Mouse (Mus musculus): ENCODE results near the gene Rps27rt. TPM values are rescaled to one million over a fixed set of nuclear protein-coding genes. Genes with fewer than 3 reads are reported as not detected.

Gene Rps27rt
- polyA plus RNA-seq, 1 experiment from 2014 or later, result 295 TPM

DNA sequence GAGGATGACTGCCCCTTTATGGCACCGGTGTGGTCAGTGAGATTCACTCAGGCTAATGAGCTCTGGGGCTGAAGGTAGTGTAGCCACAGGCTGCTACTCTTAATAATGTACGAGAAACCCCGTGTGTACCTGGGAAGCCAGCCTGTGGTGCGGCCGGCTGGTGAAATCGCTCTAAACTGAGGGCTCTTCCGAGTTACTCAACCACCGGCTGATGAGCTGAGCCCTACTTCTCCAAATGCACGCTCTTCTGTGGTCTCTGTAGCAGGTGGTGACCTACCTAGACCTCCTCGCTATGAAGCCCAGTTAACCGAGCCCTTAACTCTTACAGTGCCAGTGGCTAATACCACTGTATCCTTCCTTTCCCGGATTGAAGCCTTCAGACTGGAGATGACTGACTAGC, 29.8 kb upstream of the Rps27rt start:
- 63% methylated on average over 12 of the region's 12 CpGs for WGBS
- no peaks in the 10 kb centered on the region for H3K36me3 ChIP-seq (ENCODE audit: control insufficient read depth, insufficient read depth, low read length)
- no peaks in the 10 kb centered on the region for H3K27me3 ChIP-seq (ENCODE audit: control insufficient read depth, insufficient read depth, low read length)
- ATAC-seq (ENCODE audit: low FRiP score, low TSS enrichment) (no peak), DNase-seq (no peak)
- no peak overlapping the region for H3K4me3 ChIP-seq (replicated peaks; ENCODE audit: low read depth, low read length)
- H3K4me1 ChIP-seq (ENCODE audit: control insufficient read depth, insufficient read depth, low read length), result no peaks in the 10 kb centered on the region
- 0 out of 2 replicates have a peak, but pooled peaks cover 4% of the 10 kb centered on the region for H3K9me3 ChIP-seq (ENCODE audit: control insufficient read depth, low read length)
- H3K4me2 ChIP-seq (ENCODE audit: low read length), result no peak overlapping the region
- H3K27ac ChIP-seq (replicated peaks; ENCODE audit: low read depth, low read length), result no peak overlapping the region
- H3K9ac ChIP-seq (replicated peaks; ENCODE audit: low read length), result no peak overlapping the region

GRCm38 (mm10) chr9:115008194-115008593, 25.7 kb upstream of the Rps27rt start:
- H3K9ac ChIP-seq (replicated peaks; ENCODE audit: low read length), result no peak overlapping the region
- H3K9me3 ChIP-seq (ENCODE audit: control insufficient read depth, low read length), result 0 out of 2 replicates have a peak, but pooled peaks cover 4% of the 10 kb centered on the region
- H3K36me3 ChIP-seq (ENCODE audit: control insufficient read depth, insufficient read depth, low read length), result no peaks in the 10 kb centered on the region
- H3K4me2 ChIP-seq (ENCODE audit: low read length), result no peak overlapping the region
- no peak overlapping the region for H3K27ac ChIP-seq (replicated peaks; ENCODE audit: low read depth, low read length)
- H3K4me3 ChIP-seq (replicated peaks; ENCODE audit: low read depth, low read length), result no peak overlapping the region
- no peaks in the 10 kb centered on the region for H3K4me1 ChIP-seq (ENCODE audit: control insufficient read depth, insufficient read depth, low read length)
- no peak for ATAC-seq (ENCODE audit: low FRiP score, low TSS enrichment)
- H3K27me3 ChIP-seq (ENCODE audit: control insufficient read depth, insufficient read depth, low read length), result no peaks in the 10 kb centered on the region
- 91% methylated on average over 7 of the region's 7 CpGs for WGBS
- no peak for DNase-seq

DNA sequence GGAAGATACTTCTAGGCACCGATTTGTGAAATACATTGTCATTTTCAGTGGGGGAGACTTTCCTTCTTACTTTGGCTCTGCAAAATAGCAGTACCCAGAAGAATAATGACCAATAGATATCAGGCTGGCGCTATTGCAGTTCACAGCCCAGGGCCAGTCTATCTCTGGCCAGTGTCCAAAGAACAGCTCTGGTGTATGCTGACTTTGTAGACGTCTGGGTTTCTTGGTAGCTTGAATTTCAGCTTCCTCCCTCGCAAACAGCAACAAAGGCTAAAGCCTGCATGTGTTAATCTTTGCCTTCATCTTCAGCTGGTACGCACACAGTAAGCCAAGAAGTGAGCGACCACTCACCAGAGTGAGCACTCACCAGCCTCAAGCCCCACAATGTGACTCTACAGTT, 25.2 kb upstream of the Rps27rt start:
- Histone ChIP-seq H3K9me3 (ENCODE audit: control insufficient read depth, low read length) (0 out of 2 replicates have a peak, but pooled peaks cover 4% of the 10 kb centered on the region), H3K4me2 (ENCODE audit: low read length) (no peak overlapping the region), H3K4me1 (ENCODE audit: control insufficient read depth, insufficient read depth, low read length) (no peaks in the 10 kb centered on the region), H3K9ac (replicated peaks; ENCODE audit: low read length) (no peak overlapping the region), H3K27me3 (ENCODE audit: control insufficient read depth, insufficient read depth, low read length) (no peaks in the 10 kb centered on the region), H3K4me3 (replicated peaks; ENCODE audit: low read depth, low read length) (no peak overlapping the region), H3K27ac (replicated peaks; ENCODE audit: low read depth, low read length) (no peak overlapping the region), H3K36me3 (ENCODE audit: control insufficient read depth, insufficient read depth, low read length) (no peaks in the 10 kb centered on the region)
- 84% methylated on average over 6 of the region's 6 CpGs for WGBS
- DNase-seq (no peak), ATAC-seq (ENCODE audit: low FRiP score, low TSS enrichment) (no peak)

DNA sequence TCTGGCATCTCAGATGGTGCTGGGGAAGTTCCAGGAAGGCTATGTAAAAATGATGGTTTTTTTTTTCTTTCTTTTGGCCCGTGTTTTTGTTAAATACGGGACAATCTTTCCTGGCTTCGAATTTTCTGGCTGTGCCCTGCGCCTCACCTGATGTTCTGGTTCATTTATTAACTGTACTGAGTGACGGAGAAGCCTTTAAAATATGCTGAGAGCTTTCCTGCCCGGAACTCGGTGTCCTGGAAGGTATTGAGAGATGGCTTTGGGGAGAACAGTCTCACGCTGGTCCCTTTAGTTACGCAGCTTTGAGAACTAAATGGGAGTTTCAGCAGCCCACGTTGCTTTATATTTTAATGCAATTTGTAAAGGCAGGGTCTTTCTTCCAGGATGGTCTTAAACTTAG, 22.9 kb upstream of the Rps27rt start:
- H3K4me2 ChIP-seq (ENCODE audit: low read length), result no peak overlapping the region
- no peak overlapping the region for H3K9ac ChIP-seq (replicated peaks; ENCODE audit: low read length)
- no peak overlapping the region for H3K4me3 ChIP-seq (replicated peaks; ENCODE audit: low read depth, low read length)
- H3K36me3 ChIP-seq (ENCODE audit: control insufficient read depth, insufficient read depth, low read length), result no peaks in the 10 kb centered on the region
- H3K27me3 ChIP-seq (ENCODE audit: control insufficient read depth, insufficient read depth, low read length), result no peaks in the 10 kb centered on the region
- 0 out of 2 replicates have a peak, but pooled peaks cover 4% of the 10 kb centered on the region for H3K9me3 ChIP-seq (ENCODE audit: control insufficient read depth, low read length)
- DNase-seq (no peak), ATAC-seq (ENCODE audit: low FRiP score, low TSS enrichment) (no peak)
- 52% methylated on average over 10 of the region's 10 CpGs for WGBS
- no peak overlapping the region for H3K27ac ChIP-seq (replicated peaks; ENCODE audit: low read depth, low read length)
- H3K4me1 ChIP-seq (ENCODE audit: control insufficient read depth, insufficient read depth, low read length), result no peaks in the 10 kb centered on the region

DNA sequence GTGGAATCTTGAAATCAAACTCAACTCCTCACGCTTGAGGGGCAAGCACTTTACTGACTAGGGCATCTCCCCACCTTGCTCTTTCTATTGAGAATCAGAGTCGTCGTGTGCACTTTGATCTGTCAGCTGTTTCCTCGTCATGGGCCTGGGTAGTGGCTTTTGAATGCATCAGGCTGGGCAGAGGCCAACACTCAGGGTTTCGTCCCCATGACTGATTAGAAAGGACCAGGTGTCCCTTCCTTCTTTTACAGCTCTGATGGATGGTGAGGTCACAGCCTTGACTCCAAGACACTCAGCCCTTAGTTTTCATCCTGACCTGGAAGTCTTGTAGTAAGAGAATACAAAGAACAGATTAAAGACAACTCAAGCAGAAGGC, 17.2 kb upstream of the Rps27rt start:
- H3K36me3 ChIP-seq (ENCODE audit: control insufficient read depth, insufficient read depth, low read length), result no peaks in the 10 kb centered on the region
- 60% methylated on average over 5 of the region's 5 CpGs for WGBS
- no peak overlapping the region for H3K9ac ChIP-seq (replicated peaks; ENCODE audit: low read length)
- no peak overlapping the region for H3K27ac ChIP-seq (replicated peaks; ENCODE audit: low read depth, low read length)
- no peak overlapping the region for H3K4me3 ChIP-seq (replicated peaks; ENCODE audit: low read depth, low read length)
- no peaks in the 10 kb centered on the region for H3K4me1 ChIP-seq (ENCODE audit: control insufficient read depth, insufficient read depth, low read length)
- no peaks in the 10 kb centered on the region for H3K9me3 ChIP-seq (ENCODE audit: control insufficient read depth, low read length)
- H3K4me2 ChIP-seq (ENCODE audit: low read length), result no peak overlapping the region
- DNase-seq (no peak), ATAC-seq (ENCODE audit: low FRiP score, low TSS enrichment) (no peak)
- H3K27me3 ChIP-seq (ENCODE audit: control insufficient read depth, insufficient read depth, low read length), result no peaks in the 10 kb centered on the region

DNA sequence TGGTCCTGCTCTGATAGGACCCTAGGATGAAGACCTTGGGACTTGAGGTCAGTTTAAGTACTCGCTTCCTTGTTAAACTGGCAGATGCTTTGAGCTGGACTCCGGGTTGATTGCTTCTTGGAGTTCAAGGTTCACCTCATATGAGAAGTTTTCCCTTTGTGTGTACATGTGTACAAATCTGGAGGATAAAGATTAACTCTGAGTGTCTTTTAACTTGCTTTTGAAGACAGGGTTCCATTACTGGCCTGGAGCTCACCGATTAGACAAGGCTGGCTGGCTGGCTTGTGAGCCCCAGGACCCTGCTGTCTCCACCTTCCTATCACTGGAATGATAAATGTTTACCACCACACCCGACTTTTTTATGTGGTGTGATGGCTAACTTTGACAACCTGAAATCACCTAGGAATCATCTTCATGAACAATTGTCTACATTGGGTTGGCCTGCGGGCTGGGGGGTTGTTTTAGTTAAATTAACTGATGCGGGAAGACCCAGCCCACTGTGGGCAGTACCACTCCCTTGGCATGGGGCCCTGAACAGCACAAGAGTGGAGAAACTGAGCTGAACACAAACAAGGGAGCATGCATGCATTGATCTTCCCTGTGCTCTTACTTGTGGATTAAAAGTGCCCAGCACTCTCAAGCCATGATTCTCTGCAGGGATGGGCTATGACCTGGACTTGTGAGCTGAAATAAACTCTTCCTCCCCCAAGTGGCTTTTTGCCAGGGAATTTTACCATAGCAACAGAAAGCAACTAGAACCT, 16.7 kb upstream of the Rps27rt start:
- Histone ChIP-seq H3K27ac (replicated peaks; ENCODE audit: low read depth, low read length) (no peak overlapping the region), H3K9me3 (ENCODE audit: control insufficient read depth, low read length) (no peaks in the 10 kb centered on the region), H3K4me2 (ENCODE audit: low read length) (no peak overlapping the region), H3K4me1 (ENCODE audit: control insufficient read depth, insufficient read depth, low read length) (no peaks in the 10 kb centered on the region), H3K27me3 (ENCODE audit: control insufficient read depth, insufficient read depth, low read length) (no peaks in the 10 kb centered on the region), H3K4me3 (replicated peaks; ENCODE audit: low read depth, low read length) (no peak overlapping the region), H3K9ac (replicated peaks; ENCODE audit: low read length) (no peak overlapping the region), H3K36me3 (ENCODE audit: control insufficient read depth, insufficient read depth, low read length) (no peaks in the 10 kb centered on the region)
- no peak for ATAC-seq (ENCODE audit: low FRiP score, low TSS enrichment)
- WGBS, result 93% methylated on average over 6 of the region's 6 CpGs
- no peak for DNase-seq

DNA sequence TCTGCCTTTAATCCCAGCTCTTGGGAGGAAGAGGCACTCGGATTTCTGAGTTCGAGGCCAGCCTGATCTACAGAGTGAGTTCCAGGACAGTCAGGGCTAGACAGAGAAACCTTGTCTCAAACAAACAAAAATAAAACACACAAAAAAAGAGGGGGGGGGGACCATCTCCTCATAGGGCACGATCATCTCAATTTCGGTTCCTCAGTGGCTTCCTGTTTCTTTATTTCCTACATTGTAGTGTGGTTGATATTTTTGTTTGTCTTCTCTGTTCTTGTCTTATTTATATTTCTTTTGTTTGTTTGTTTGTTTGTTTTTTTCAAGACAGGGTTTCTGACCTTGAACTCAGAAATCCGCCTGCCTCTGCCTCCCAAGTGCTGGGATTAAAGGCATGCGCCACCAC, 13.9 kb upstream of the Rps27rt start:
- no peaks in the 10 kb centered on the region for H3K27me3 ChIP-seq (ENCODE audit: control insufficient read depth, insufficient read depth, low read length)
- H3K4me3 ChIP-seq (replicated peaks; ENCODE audit: low read depth, low read length), result no peak overlapping the region
- 96% methylated on average over 6 of the region's 6 CpGs for WGBS
- H3K4me1 ChIP-seq (ENCODE audit: control insufficient read depth, insufficient read depth, low read length), result no peaks in the 10 kb centered on the region
- DNase-seq (no peak), ATAC-seq (ENCODE audit: low FRiP score, low TSS enrichment) (no peak)
- no peak overlapping the region for H3K27ac ChIP-seq (replicated peaks; ENCODE audit: low read depth, low read length)
- no peaks in the 10 kb centered on the region for H3K9me3 ChIP-seq (ENCODE audit: control insufficient read depth, low read length)
- no peak overlapping the region for H3K9ac ChIP-seq (replicated peaks; ENCODE audit: low read length)
- no peak overlapping the region for H3K4me2 ChIP-seq (ENCODE audit: low read length)
- no peaks in the 10 kb centered on the region for H3K36me3 ChIP-seq (ENCODE audit: control insufficient read depth, insufficient read depth, low read length)

- WGBS, result 94% methylated on average over 4 of the region's 4 CpGs
- no peaks in the 10 kb centered on the region for H3K36me3 ChIP-seq (ENCODE audit: control insufficient read depth, insufficient read depth, low read length)
- no peak for DNase-seq
- H3K9ac ChIP-seq (replicated peaks; ENCODE audit: low read length), result no peak overlapping the region
- ATAC-seq (ENCODE audit: low FRiP score, low TSS enrichment), result no peak
- H3K27ac ChIP-seq (replicated peaks; ENCODE audit: low read depth, low read length), result no peak overlapping the region
- no peaks in the 10 kb centered on the region for H3K27me3 ChIP-seq (ENCODE audit: control insufficient read depth, insufficient read depth, low read length)
- no peak overlapping the region for H3K4me2 ChIP-seq (ENCODE audit: low read length)
- no peak overlapping the region for H3K4me3 ChIP-seq (replicated peaks; ENCODE audit: low read depth, low read length)
- H3K9me3 ChIP-seq (ENCODE audit: control insufficient read depth, low read length), result no peaks in the 10 kb centered on the region
- H3K4me1 ChIP-seq (ENCODE audit: control insufficient read depth, insufficient read depth, low read length), result no peaks in the 10 kb centered on the region
Observed at GRCm38 (mm10) chr9:114995716-114996115, 13.2 kb upstream of the Rps27rt start.

- Histone ChIP-seq H3K4me2 (ENCODE audit: low read length) (no peak overlapping the region), H3K27ac (replicated peaks; ENCODE audit: low read depth, low read length) (no peak overlapping the region), H3K9ac (replicated peaks; ENCODE audit: low read length) (no peak overlapping the region), H3K27me3 (ENCODE audit: control insufficient read depth, insufficient read depth, low read length) (no peaks in the 10 kb centered on the region), H3K4me3 (replicated peaks; ENCODE audit: low read depth, low read length) (no peak overlapping the region), H3K36me3 (ENCODE audit: control insufficient read depth, insufficient read depth, low read length) (no peaks in the 10 kb centered on the region), H3K9me3 (ENCODE audit: control insufficient read depth, low read length) (no peaks in the 10 kb centered on the region), H3K4me1 (ENCODE audit: control insufficient read depth, insufficient read depth, low read length) (no peaks in the 10 kb centered on the region)
- WGBS, result 84% methylated on average over 4 of the region's 4 CpGs
- no peak for ATAC-seq (ENCODE audit: low FRiP score, low TSS enrichment)
- no peak for DNase-seq
Observed at GRCm38 (mm10) chr9:114995250-114995649, 12.7 kb upstream of the Rps27rt start.

All from midbrain, embryonic 14.5 days (tissue).